Mouse (Mus musculus) CH12F3 (cell line): Measurements from ENCODE around the gene Lpp.

Experiments used
- in situ Hi-C: fragments of 300-500 bp; cut with MboI; formaldehyde crosslinking; loops from 2 replicates; pipeline ENCODE4 v1.14.3; 2020; ENCODE audit warnings: low sequenced_read_pairs

Gene Lpp

DNA sequence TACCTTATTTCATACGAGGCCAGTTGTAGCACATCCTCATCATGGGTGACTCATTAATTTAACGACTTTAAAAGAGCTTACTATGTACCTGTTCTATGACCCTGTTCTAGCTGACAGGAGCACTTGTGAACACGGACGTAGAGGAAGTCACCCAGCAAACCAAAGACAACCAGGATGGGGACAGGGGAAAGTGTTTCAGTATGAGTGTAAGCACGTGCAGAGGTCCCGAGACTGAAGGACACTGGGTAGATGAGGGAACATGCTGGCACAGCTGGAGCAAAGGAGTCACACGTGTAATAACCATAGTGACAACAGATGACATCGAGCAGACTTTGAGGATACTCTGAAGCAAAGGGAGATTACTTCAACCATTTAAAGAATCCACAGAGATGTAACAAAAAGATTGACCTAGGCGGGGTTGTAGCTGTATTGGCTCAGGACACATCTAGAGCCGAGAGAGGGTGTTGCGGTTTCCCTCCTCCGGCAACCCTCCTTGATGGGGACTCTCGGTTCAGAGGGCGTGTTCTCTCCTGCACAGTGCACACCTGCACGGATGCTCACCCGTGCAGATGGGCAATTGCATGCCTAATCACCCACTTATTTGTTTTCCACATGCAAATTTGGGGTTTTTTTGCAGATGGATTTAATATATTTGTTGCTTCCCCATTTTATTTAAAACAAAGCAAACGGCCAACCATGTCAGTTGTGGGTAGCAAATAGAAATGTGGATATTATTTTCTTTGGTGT is 74.4 kb downstream of the Lpp start:
- in situ Hi-C loops, result no loop called here

GRCm38 (mm10) chr16:24469313-24469712 is 76.0 kb downstream of the Lpp start:
- in situ Hi-C loops, result no loop called here

GRCm38 (mm10) chr16:24470601-24471000 is 77.3 kb downstream of the Lpp start:
- in situ Hi-C loops, result no loop called here

GRCm38 (mm10) chr16:24471029-24471428 is 77.7 kb downstream of the Lpp start:
- in situ Hi-C loops, result no loop called here

DNA sequence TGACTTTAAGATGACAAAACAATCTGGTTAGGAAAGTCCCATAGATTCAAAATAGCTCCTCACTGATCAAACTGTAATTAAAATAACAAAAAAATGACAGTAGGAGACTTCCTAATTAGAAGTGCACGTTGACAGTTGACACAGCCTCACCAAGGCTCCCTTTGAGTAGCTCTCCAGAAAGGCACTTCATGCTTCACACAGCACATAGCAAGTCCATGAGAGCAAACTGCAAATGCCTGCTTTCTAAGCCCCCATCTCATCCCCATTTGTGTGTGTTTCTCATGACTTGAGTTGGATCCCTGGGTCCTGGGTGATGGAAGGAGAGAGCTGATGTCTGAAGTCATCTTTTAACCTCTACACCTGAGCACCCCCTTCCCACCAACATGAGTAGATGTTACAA is 78.5 kb downstream of the Lpp start:
- in situ Hi-C loops, result no loop called here

DNA sequence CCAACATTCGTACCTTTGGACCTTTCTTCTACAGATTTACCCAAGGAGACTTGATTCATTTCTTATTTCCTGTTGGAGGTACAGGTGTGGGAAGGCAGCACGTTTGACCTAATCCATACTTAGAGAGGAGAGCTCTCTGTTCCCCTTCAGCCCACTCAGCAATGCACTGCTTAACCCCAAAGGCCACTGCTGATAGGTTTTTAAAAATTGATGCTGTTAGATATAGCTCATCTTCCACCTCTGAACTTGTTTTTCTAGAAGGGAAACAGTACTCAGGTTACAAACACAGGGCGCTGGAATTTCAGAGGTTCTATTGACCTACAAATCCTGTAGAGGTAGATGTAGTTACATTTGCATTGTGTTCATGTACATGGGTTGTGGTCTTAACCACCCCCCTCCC is 80.7 kb downstream of the Lpp start:
- in situ Hi-C loops, result no loop called here

DNA sequence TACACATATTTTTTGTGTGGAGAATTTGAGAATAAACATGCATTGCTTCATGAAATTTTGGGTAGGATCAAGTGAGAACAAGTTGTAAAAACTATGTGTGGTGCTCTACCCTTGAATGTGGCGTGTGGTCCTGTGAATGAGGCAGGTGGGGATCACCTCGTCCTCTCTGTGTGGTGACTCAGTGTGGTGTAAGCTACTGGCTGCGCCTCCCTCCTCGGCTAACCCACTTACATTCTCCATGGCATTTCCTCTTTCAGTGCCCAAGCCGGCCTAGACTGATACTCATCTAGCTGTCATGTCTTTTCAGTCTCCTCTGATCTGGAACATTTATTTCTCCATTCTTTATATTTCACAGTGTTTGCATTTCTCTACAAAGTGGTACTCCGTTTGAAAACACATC is 81.5 kb downstream of the Lpp start:
- in situ Hi-C loops, result no loop called here

GRCm38 (mm10) chr16:24475305-24475947 is 82.1 kb downstream of the Lpp start:
- in situ Hi-C loops, result no loop called here

DNA sequence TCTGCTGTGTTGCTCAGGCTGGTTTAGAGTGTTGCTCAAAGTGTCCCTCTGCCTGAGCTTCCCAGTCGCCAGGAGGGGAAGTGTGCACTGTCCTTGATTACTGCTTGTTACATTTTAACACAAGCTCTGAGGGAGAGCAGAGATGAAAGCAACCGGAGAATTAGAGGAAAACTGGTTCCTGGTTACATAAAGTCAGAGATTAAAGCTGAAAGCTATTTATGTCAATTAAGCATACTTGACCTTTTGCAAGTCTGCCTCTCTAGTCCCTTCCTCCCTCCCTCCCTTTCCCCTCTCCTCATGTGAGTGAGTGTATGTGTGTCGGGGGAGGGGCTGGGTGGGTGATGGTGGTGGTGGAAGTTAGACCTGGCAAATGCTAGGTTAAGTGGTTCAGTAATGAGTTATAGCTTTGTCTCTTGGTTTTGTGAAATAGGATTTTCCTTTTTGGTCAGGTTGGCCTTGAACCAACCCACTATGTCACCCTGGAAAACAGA is 83.6 kb downstream of the Lpp start:
- in situ Hi-C loops, result no loop called here

DNA sequence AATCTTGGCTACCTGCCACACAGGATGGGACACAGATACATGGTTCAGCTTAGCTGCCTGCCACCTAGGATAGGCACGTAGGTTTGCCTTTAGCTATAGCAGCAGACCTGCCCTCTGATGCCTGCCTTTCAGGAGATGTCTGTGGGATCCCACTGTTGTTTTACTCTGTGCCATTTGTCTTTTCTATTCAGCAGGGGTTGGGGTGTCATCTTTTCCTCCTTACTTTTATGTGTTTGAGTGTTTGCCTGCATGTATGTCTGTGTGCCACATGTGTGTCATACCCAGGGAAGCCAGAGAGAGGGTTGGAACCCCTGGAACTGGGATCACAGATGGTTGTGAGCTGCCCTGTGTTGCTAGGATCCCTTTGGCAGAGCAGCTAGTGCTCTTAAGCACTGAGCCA is 84.7 kb downstream of the Lpp start:
- in situ Hi-C loops, result no loop called here

DNA sequence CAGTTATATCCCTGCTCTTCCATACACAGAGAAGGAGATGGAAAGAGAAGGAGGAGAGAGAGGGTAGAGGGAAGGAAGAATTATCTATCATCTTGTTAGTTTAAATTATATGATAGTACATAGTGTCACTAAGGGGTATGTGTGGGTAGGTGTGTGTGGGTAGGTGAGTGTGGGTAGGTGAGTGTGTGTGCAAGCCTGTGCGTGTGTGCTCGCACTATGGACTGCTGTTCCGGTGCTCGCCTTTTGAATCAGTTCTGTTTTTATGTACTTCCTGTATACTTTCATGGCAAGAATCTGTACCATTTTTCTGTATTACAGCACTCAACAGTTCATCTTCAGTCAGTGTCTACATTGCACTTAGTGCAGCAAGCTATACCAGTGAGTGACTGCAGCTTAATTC is 85.5 kb downstream of the Lpp start:
- in situ Hi-C loops, result no loop called here

DNA sequence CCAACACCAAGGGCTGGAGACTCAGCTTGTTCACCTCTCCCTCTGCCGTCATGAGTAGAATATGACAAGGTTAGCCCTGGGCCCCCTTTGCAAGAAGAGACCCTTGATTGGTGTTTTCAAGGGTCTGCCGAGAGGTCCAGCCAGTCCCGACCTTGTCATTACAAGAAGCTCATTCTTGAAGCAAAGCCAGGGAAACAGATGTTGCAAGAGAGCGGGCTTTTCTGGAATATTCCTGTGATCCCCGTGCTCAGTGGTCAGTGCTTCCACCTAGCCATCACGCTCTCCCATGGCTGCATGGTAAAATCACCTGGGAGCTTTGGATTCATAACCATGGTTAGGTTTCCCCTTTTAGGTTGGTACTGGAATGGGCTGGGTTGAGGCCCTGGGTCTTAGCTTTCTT is 89.3 kb downstream of the Lpp start:
- in situ Hi-C loops, result no loop called here

DNA sequence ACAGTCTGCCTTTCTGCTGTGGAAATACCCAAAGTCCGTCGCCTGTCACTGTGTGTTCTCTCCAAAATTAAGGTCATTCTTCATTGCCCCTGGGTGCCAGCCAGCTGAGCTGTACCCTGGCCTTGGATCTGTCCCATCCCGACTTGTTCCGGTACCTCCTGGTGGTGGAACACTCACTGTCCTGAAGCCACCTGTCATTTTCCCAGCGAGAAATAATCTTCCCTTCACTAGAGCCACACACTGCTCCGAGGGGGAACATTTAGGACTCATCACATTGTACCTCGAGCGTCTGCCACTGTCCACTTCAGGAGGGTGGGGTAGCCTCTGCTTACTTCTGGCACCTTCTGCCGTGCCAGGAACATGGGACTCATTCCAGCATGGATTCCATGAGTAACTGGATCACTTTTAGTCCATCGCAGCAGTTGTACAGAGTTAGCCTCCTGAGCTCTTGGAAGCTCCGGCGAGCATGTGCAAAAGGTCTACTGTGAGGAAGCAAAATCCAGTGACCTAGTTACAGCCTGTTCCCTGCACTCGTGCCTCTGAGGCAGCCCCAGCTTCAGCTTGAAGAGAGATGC is 90.3 kb downstream of the Lpp start:
- in situ Hi-C loops, result no loop called here

DNA sequence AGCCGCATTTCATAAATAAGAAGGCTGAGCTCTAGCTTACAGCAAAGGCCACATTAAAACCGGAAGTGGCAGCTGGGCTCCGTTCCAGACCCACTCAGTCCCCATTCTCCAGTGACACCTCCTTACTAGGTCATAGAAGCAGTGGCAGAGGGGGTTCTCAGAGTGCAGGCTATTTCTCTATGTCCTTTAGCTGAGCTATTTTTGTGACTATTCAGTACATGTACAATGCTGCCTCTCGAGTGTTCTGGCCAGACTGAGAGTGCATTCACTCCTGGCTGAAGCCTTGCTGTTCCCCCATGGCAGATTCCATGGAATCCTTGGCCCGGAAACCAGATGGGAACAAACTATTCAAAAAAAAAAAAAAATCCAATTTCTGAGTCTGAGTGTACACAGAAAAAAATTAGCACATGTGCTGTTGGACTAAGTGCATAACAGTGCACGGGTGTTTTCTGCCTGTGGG is 94.5 kb downstream of the Lpp start:
- in situ Hi-C loops, result no loop called here

- in situ Hi-C loops, result no loop called here
Measured at GRCm38 (mm10) chr16:24489516-24490285, 96.4 kb downstream of the Lpp start.

DNA sequence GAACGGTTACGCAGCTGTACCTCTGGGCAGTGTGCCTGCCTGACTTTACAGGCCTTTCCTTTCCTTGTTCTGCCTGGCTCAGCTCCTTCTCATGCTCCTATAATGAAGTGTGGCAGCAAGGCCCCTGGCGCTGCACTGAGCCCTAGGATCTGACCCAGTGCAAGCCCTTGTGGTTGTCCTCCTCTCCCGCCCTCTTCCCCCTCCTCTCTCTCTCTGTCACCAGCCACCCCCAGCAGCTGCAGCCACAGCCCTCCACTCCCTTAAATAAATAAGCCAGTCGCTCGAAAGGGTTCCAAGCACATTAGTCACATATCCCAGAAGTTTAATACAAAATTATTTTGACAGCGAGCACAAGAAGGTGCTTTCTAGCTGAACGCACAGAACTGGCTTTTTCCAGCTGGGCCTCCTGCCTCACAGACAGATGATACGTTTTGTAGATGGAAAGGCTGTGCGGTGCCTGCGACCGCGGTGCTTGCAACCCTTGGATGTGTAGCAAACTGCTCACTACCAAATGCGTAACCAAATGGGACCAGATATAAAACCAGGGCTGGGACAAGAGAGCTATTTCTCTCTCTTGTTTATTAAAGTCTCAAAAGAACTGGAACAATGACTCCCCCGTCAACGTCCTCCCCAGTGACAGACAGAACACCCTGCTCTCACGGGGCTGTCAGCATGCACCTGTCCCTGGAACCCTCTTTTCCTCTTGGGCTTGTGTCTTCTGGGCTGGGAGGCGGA is 97.6 kb downstream of the Lpp start:
- in situ Hi-C loops, result no loop called here

- in situ Hi-C loops, result no loop called here
Measured at GRCm38 (mm10) chr16:24491486-24491758, 98.1 kb downstream of the Lpp start.

DNA sequence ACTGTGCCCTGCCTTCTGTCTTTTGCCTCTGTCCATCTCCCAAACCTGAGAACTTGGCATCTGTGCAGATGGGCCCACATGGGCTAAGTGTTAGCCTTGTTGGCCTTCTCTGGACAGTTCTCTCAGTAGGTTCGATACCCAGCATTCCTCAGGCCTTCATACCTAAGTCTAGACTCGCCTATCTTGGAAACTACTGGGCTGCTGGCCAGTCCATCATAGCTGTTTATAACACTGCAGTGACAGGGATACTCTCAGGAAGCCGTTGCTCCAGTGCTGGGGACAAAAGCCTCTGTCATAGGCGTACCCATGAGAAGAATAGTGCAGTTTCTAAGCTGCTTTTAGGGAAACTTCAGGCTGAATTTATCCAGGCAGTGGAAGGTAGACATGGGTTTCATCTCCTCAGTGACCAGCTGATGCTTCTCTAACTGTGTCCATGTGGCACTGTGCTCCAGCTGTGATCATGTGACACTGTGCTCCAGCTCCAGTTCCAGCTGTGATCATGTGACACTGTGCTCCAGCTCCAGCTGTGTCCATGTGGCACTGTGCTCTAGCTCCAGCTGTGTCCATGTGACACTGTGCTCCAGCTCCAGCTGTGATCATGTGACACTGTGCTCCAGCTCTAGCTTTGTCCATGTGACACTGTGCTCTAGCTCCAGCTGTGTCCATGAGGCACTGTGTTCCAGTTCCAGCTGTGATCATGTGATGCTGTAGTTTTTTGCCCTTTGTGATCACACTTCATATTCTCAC is 99.1 kb downstream of the Lpp start:
- in situ Hi-C loops, result no loop called here

- in situ Hi-C loops, result no loop called here
Measured at GRCm38 (mm10) chr16:24494531-24494930, 101.2 kb downstream of the Lpp start.

DNA sequence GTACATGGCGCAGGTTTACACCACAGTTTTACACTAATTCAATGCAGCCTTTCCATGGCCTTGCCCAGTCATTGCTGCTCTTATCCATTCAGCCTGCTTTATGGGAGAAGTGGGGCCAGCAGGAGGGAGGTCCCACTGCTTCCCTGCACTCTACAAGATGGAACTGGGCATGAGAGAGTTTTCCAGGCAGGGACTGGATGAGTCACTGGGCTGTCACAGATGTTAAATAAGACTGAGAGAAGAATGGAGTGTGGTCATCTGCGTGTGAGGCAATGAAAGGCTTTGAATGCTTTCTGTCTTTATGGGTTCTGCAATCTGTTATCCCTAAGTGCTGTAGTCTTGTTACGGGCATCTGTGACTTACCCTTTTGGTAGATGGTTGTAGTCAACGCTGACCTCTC is 102.2 kb downstream of the Lpp start:
- in situ Hi-C loops, result no loop called here
